Mouse (Mus musculus) liver, postnatal 0 days (tissue): ENCODE data around the gene Cers1.

Experiments
- CTCF ChIP-seq: sonication (generic); IDR thresholded peaks from 2 replicates; pipeline ENCODE4 v1.5.1; 2016; ENCODE audit warnings: antibody characterized with exemption, low read depth
- EP300 ChIP-seq: IDR thresholded peaks from 2 replicates; pipeline ENCODE4 v1.6.1; 2016; ENCODE audit warnings: antibody characterized with exemption, low read depth, mild to moderate bottlenecking

DNA sequence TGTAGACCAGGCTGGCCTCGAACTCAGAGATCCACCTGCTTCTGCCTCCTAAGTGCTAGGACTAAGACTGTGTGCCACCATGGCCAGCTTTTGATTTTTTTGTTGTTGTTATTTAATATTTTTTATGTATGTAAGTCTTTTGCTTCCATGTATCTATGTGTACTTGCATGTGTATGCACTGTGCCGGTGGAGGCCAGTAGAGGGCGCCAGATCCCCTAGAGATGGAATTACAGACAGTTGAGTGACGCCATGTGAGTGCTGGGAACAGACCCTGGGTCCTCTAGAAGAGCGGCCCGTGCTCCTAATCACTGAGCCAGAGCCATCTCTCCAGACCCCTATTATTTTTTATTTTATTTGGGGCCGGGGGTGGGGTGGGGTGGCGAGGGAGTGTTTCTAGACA is 28.8 kb upstream of the Cers1 start:
- TF ChIP-seq CTCF (peak; percentile 54), EP300 (no peak)
